Mouse (Mus musculus) kidney, adult 9 months (tissue): Measurements from ENCODE around the gene Golph3.

ENCODE experiments used
- DNase-seq: peaks from one replicate; pipeline ENCODE4 v3.0.0; 2022

Golph3 gene

GRCm38 (mm10) chr15:12321091-12321787 lies at the start of gene Golph3:
TSS of gene Golph3 (plus strand) at chr15:12321450.
- DNase-seq, result peak; percentile 96

- DNase-seq, result peak; percentile 24
Observed at GRCm38 (mm10) chr15:12273325-12274052, 47.8 kb upstream of the Golph3 start.

- DNase-seq, result no peak
Observed at GRCm38 (mm10) chr15:12274053-12274769, 47.0 kb upstream of the Golph3 start.

DNA sequence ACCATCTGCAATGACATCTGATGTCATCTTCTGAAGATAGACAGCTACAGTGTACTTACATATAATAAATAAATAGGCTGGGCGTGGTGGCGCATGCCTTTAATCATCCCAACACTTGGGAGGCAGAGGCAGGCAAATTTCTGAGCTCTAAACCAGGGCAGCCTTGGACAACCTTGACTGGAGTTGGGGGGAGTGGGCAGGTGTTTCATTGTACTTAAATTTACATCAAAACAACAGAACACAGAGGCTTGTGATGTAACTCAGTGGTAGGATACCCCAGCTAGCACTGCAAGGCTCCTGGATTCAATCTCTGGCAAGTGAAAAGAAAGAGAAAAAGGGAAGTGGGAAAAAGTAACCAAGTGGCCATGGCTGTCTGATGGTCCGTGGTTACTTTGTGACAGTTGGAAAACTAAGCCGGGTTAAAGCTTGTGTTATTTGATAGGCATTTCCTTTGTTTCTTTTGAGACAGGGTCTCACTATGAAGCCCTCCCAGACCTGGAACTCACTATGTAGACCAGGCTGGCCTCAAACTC lies 46.1 kb upstream of the Golph3 start:
- no peak for DNase-seq

DNA sequence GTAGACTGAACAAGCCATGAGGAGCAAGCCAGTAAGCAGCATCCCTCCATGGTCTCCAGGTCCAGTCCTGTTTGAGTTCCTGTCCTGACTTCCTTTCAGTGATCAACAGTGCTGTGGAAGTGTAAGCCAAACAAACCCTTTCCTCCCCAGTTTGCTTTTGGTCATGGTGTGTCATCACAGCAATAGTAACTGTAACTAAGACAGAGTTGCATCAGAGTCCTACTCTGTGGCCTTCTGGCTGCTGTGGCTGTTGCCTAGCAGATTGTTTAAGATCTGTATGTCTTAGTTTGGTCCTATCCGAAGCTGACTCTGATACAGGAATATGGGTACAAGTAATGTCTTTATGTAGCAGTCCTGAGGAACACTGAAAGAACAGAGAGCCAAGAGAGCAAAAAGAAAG lies 41.4 kb upstream of the Golph3 start:
- DNase-seq, result no peak

DNA sequence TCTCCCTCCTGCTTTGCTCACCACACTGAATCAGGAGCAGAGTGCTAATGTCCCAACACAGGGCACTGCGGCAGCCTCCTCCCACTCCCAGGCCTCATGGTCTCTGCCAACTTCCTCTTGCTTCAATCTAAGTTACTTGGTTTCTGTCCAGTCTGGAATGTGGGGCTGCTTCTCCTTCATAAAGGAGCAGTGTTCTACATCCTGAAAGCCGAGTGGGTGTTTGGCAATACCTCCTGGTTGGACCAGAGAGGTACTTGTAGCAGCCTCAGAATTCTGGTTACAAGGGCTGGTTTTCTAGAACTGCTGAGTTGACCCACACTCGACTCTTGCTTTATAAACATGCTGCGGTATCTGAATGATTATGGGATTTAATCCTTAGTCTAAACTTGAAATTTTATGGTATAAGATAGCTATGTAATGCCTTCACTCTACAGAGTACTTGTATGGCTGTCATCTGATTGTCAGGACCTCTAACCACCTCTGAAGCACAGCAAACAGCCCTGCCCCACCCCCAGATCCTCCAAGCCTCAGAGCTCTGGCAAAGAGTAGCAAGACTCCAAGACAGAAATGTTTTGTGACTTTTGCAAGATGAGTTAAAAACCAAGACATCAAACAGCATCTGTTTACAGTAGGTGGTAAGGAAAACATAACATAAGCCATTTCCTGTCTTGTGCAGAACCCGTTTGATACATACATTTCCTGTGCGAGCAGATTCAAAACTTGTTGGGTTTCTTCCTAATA lies 36.3 kb upstream of the Golph3 start:
- no peak for DNase-seq

DNA sequence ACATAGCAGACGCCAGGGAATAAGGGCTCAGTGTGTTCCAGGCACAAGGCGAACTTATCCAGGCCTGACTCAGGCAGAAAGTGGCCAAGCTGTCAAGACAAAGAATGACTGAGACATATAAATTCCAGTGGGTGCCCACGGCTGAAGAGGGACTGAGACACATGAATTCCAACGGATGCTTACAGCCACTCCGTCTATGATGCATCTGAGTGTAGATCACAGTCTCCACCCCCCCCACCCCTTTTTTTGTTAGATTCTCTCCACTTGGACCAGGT lies 35.8 kb upstream of the Golph3 start:
- DNase-seq, result no peak

GRCm38 (mm10) chr15:12290330-12290729 lies 30.9 kb upstream of the Golph3 start:
- DNase-seq, result no peak

- DNase-seq, result no peak
Observed at GRCm38 (mm10) chr15:12291757-12292156, 29.5 kb upstream of the Golph3 start.

GRCm38 (mm10) chr15:12296228-12296627 lies 25.0 kb upstream of the Golph3 start:
- no peak for DNase-seq

- peak; percentile 63 for DNase-seq
Observed at GRCm38 (mm10) chr15:12298231-12298737, 23.0 kb upstream of the Golph3 start.

GRCm38 (mm10) chr15:12301771-12302170 lies 19.5 kb upstream of the Golph3 start:
- DNase-seq, result no peak

DNA sequence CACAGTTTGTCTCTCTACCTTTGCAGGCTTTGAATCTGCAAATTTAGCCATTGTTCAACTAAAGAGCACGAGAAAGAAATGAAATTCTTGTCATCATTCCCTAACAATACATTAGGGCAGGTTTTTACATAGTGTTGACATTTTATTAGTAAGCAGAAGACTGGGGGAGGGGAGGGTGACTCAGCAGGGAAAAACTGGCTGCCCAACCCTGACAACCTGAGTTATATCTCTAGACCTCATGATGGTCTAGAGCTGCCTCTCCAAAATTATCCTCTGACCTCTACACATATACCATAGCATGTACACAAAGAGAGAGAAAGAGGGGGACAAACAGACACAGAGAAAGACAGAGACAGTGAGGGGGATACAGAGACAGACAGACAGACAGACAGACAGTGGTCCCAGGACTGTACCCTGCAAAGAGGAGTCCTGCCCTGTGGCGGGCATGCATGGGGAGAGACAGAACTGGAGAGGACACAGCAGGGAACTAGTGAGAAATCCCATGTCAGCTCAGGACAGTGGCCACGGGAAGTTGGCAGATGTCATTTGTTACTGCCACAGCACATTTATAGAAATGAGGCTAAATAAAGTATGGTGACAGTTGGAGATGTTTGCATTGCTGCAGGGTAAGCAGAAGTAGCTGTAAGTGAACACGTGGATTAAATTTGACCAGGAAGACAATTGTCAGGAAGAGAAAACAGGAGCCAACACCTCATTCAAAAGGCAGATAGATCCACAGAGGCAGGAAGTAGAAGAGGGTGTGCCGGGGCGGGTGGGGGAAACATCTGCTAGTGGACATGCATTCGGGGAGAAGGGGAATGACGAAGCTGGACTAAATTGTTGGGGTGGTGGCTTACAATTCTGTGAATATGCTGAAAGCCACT lies 14.8 kb upstream of the Golph3 start:
- DNase-seq, result no peak

DNA sequence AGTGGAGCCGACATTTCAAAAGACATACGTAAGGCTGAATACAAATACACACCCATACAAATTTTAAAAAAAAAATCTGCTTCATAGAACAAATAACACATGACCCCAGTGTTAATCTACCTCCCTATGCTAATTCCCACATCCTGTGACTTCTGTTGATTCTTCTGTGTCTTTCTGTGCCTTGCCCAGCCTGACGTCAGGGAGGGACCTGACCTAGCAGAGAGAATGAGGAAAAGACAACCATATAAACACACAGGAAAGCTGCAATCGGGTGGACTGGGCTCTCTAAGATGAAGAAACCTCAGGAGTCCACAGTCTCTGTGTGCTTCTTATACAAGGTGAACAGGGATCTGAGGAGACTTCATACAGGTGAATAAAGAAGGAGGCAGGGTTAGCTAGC lies 14.1 kb upstream of the Golph3 start:
- no peak for DNase-seq

- no peak for DNase-seq
Observed at GRCm38 (mm10) chr15:12308539-12308938, 12.7 kb upstream of the Golph3 start.

- DNase-seq, result no peak
Observed at GRCm38 (mm10) chr15:12310676-12311075, 10.6 kb upstream of the Golph3 start.

GRCm38 (mm10) chr15:12311465-12311864 lies 9.8 kb upstream of the Golph3 start:
- DNase-seq, result no peak

DNA sequence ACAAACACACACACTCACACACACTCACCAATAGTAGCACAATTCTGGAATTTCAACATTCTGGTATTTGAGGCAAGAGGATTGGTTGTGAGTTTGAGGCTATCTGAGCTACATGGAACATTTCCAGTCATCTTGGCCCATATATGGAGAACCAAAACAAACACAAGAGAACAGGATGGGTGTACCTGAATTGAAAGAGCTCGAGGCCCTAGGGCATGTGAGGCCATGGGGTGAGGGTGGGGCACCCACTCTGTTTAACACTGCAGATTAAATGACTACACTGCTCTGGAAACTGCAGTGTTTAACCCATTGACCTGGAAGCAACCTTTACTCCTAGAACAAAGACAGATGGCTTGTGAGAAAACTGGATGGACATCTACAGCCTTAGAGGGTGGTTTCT lies 8.0 kb upstream of the Golph3 start:
- DNase-seq, result no peak

DNA sequence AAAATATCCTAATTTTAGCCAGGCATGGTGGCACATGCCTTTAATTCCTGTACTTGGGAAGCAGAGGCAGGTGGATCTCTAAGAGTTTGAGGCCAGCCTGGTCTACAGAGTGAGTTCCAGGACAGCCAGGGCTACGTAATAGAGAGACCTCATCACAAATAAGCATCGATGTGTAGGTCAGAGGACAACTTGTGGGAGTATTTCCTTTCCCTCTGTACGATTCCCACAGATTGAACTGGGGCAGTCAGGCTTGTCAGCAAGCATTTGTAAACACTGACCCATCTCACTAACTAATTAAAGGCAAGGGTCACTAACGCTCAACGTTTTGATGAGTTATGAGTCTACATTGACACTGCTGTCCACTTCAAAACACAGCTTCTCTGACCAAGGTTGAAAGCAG lies 6.7 kb upstream of the Golph3 start:
- peak; percentile 41 for DNase-seq

GRCm38 (mm10) chr15:12315996-12316395 lies 5.3 kb upstream of the Golph3 start:
- DNase-seq, result no peak

GRCm38 (mm10) chr15:12317290-12317689 lies 4.0 kb upstream of the Golph3 start:
- DNase-seq, result no peak

- DNase-seq, result no peak
Observed at GRCm38 (mm10) chr15:12318451-12318850, 2.8 kb upstream of the Golph3 start.
